Mouse (Mus musculus): ENCODE data around the gene Ccnyl1. TPM values are rescaled to one million over a fixed set of nuclear protein-coding genes. Genes with fewer than 3 reads are reported as not detected.

Gene Ccnyl1
- total RNA-seq, 2 experiments from 2014 or later = 20.5 to 21.4 TPM

Other genes with a start within 250 kb of the Ccnyl1 start
- 10 to 100 TPM; 29.9 to 37.4 TPM for gene Creb1, start 157.8 kb upstream of the Ccnyl1 start, total RNA-seq (2021)
- 1 to 10 TPM; 6.4 to 8.4 TPM for gene Mettl21a, start 73.2 kb upstream of the Ccnyl1 start, total RNA-seq (2021)
- gene Fzd5, start 47.3 kb downstream of the Ccnyl1 start, total RNA-seq (2021) = 1 to 10 TPM; 4.7 to 4.9 TPM

All from heart, postnatal 14 days (tissue).